Mouse (Mus musculus) adrenal gland, postnatal 4 days (tissue): ENCODE results near the gene Mto1. TPM values are rescaled to one million over a fixed set of nuclear protein-coding genes. Genes with fewer than 3 reads are reported as not detected.

Experiments used
- DNase-seq, 2 experiments: peaks; one replicate each; pipeline ENCODE4 v3.0.0; 2021 to 2022; ENCODE audit warnings: low spot score in 2 of 2, mixed read lengths in 2 of 2
- long read RNA-seq, 2 experiments: library from polyadenylated mRNA; stranded (forward); transcript quantifications; one replicate each; pipeline ENCODE4 v2.0.0; 2021
- total RNA-seq, 2 experiments: library from RNA; stranded (reverse); gene quantifications; 2 replicates each; pipeline ENCODE4 v1.2.3; 2021

The Mto1 gene
- 10 to 100 TPM; 25.4 to 27.7 TPM for total RNA-seq
- long read RNA-seq, experiment 1, transcript Mto1-201 (12 exons, 2,366 nt) = major isoform, 15 of 20 reads
- long read RNA-seq, experiment 1, partial matches to known transcripts = 1 of 20 reads
- long read RNA-seq, experiment 1, other reads (novel, unspliced or antisense) = 4 of 20 reads
- long read RNA-seq, experiment 2, transcript Mto1-201 (12 exons, 2,366 nt) = major isoform, 23 of 44 reads
- long read RNA-seq, experiment 2, partial matches to known transcripts = 4 of 44 reads
- long read RNA-seq, experiment 2, other reads (novel, unspliced or antisense) = 17 of 44 reads

DNA sequence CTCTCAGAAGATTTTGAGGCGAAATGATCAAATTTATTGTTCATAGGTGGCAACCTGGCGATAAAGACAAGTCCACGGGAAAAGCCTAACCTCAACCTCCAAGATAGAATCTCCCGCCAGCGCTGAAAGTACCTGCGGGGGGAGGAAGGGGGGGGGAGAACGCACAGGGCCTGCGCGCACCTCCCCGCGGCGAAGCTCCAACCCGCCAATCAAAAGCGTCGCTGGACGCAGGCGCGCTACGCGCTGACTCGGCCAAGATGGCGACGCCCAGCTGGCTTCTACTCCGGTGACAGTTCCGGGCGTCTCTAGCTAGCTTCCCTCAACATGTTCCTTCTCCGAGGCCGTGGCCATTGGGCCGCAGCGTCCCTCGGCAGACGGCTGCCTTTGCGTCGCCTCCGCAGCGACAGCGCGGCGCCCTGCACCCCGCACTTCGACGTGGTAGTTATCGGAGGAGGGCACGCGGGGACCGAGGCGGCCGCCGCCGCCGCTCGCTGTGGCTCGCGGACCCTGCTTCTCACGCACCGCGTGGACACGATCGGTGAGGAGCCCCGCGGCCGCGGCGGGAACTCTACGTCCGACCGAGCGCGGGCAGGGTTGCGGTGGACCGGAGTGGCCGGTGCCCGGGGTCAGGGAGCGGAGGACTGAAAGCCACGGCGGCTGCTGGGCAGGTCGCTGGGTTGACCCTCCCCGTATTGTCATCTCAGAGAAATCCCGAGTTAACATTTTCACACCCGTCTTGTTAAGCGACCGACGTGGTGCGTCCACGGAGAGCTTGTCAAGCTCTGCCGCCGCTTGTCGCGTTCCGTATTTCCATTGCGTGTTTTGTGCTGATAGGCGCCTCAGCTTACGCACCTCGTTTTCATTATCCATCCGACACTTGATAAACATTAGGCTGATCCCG lies at the start of gene Mto1, which contains the start of gene Gm17324:
TSS of gene Mto1 (plus strand) at position 236 of the 901 bp plus-strand sequence.
TSS of gene Gm17324 (minus strand) at position 814 of the 901 bp plus-strand sequence.
- peak; percentile 76 to 82 for DNase-seq

GRCm38 (mm10) chr9:78400570-78400969 lies 47.4 kb upstream of the Mto1 start:
- DNase-seq = no peak

GRCm38 (mm10) chr9:78401596-78401995 lies 46.4 kb upstream of the Mto1 start:
- no peak for DNase-seq

DNA sequence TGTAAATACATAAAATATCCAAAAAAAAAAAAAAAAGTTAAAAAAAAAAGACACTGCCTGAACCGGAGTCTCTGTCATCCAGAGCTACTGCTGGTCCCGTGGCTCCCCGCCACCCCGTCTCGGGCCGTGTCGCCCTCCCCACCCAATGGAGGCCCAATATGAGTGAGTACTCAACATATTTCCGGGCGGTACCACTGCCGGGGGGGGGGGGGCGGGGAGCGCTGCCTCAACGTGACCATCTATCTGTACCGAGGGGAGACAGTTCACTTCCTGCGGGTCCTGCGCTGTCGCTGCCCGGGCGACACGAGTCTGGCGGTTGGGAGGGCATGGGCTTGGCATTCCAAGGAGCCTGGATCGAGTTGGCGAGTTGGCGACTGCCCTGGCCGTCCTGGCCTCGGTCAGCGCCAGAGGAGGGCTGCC lies 20.6 kb upstream of the Mto1 start:
- DNase-seq = no peak

GRCm38 (mm10) chr9:78428185-78428584 lies 19.8 kb upstream of the Mto1 start:
- DNase-seq = no peak

DNA sequence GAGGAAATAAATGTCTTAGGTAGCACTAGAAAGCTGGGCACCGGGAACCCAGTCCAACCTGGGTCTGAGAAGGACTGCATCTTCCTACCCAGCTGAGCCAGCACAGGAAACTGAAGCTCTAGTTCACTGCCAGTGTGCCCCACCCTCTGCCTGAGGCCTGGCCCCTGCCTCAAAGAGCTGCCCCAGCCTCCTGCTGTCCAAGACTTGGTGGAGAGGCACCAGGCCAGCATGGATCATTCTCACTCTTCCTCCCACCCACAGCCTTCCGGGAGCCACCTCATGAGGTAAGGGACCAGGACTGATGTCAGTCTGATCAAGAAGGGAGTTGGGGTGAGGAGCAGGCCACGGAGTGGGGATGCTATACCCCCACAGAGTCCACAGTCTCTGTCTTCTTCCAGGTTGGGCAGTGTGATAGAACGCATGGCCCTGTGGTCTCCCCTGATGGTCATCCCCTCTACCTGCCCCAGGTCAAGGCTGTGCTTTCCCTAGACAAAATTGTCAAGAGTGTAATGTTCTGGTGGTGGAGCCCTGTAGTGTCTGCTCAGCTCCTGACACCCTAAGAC lies 19.1 kb upstream of the Mto1 start:
- no peak for DNase-seq

DNA sequence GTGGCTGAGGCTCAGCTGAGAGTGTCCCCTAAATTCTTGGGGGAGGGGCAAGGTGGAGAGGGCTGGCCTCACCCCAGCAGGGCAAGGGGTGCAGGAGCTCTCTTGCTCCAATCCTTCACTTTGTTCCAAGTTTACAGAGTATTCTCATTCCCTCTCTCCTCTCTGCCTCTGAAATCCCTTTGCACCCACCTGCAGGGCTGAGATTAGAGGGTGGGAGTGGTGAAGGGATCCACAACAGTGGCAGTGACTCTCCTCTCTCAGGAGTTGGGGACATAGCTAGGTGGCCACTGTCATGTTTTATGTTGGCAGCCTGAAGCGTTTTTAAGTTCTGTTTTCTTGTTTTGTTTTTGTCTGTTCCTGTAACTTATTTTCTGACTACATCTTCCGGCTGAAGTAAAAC lies 18.5 kb upstream of the Mto1 start:
- DNase-seq = no peak

- DNase-seq = no peak
Observed at GRCm38 (mm10) chr9:78430486-78430885, 17.5 kb upstream of the Mto1 start.

DNA sequence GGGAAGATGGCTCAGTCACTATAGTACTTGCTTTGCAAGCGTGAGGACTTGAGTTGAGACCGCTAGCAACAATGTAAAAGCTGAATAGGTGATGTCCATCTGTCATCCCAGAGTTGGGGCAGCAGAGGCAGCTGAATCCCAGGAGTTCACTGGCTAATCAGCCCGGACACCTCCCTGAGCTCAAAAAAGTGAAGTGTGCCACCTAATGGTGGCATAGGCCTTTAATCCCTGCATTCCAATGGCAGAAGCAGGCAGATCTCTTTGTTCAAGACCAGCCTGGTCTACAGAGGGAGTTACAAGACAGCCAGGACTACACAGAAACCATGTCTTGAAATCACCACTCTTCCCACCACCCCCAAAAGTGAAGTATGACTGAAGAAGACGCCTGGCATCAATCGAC lies 15.5 kb upstream of the Mto1 start:
- no peak for DNase-seq

GRCm38 (mm10) chr9:78439426-78439825 lies 8.6 kb upstream of the Mto1 start:
- DNase-seq = no peak

DNA sequence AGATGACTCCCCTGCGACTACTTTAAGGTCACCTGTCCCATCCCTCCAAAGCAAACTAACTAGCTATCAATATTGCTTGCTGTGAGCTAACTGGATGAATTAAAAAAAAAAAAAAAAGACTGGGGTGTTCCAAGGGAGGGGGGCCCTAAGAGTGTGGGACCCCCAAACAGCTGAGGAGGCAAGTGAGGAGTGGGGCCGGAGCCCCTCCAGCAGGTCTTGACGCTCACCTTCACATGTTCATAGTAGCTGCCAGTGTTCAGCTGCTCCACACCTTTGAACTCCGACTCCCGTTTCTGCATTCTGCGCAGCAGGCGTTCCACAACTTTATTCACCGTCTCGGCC lies 5.8 kb upstream of the Mto1 start:
- no peak for DNase-seq

GRCm38 (mm10) chr9:78442579-78443392 lies 5.2 kb upstream of the Mto1 start, which contains the start of gene Cgas:
Cgas (minus strand) TSS chr9:78443237.
- peak; percentile 11 to 12 for DNase-seq

GRCm38 (mm10) chr9:78447606-78447972 lies 419 bp upstream of the Mto1 start:
- DNase-seq = no peak

GRCm38 (mm10) chr9:78450404-78450803 lies 2.4 kb downstream of the Mto1 start:
- no peak for DNase-seq

DNA sequence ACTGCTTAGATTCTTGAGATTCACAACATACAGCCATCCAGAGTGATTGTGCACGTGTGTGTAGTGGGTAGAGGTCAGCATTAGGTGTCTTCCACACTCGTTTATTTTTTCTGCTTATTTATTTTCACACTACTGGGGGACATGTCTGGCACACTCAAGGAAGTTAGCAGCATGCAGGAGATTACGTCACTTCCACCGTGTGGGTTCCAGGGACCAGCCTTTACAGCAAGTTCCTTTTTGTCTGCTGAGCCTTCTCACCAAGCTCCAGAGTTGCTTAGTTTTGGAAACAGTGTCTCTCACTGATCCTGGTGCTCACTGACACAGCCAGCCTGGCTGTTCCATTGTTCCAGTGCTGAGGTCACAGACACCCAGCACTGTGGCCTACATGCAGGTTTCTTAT lies 3.4 kb downstream of the Mto1 start:
- DNase-seq = no peak

DNA sequence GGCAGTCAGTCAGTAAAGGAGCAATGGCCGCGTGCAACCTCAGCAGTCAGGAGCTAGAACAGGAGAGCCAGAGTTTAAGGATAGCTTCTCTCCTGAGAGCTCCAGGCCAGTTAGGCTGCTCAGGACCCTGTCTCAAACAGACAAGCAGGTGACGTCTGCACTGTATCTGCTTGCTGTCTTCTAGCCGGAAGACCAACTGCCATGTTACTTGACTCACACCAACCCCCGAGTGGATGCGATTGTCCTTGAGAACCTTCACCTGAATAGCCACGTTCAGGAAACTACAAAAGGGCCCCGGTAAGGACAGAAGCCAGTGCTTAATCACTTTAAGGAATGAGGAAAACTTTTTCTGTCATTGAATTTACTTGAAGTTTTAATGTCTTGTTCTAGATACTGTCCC lies 9.0 kb downstream of the Mto1 start:
- no peak for DNase-seq

- DNase-seq = no peak
Observed at GRCm38 (mm10) chr9:78463337-78463736, 15.3 kb downstream of the Mto1 start.

GRCm38 (mm10) chr9:78465725-78466124 lies 17.7 kb downstream of the Mto1 start:
- no peak for DNase-seq

- DNase-seq = no peak
Observed at GRCm38 (mm10) chr9:78473588-78473987, 25.6 kb downstream of the Mto1 start.

GRCm38 (mm10) chr9:78474270-78474669 lies 26.3 kb downstream of the Mto1 start:
- DNase-seq = no peak

DNA sequence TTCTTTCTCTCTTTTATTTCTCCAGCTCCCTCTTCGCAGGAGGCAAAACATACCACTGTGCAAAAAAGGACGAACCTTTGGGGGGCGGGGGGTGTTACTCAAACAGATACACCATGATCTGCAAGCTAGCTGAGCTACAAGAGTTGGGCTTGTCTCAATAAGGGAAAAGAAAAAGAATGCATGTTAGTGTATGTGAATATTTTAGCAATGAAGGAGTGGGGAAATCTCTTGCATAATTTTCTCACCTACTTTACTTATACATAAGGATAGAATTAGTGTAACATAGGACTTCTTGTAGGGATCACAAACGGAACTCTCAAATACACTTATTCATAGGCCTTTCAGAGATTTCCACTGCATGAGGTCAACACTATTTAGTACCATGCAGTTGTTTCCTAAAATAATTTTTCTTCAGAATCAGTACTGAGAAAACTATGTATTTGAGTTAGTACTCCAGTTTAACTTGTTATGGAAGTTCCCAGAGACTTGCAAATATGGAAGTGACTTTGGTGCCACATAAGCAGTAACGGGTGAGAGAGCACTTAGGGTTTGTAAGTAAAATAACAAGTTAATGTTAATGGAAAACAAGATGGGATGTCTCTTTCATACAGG lies 26.9 kb downstream of the Mto1 start:
- DNase-seq = no peak
